ENCODE assay signal across 25 mouse cellular contexts in genomic region chr15:85693819-85694218, GRCm38 (mm10). TPM values are rescaled to one million over a fixed set of nuclear protein-coding genes. Genes with fewer than 3 reads are reported as not detected.
"Had no signal": no experiment of that assay in that cellular context is flagged by ENCODE, and none has a peak within 500 bp of the region (broad histone marks: within the 10 kb centered on the region; RNA-seq: fewer than 3 reads in every experiment).

No protein-coding gene starts in this region.

- H3K9ac ChIP-seq: heart, embryonic 12.5 days; hindbrain, embryonic 12.5 days; hindbrain, embryonic 14.5 days; intestine, embryonic 15.5 days; limb, embryonic 13.5 days; limb, embryonic 15.5 days; liver, embryonic 12.5 days; liver, embryonic 14.5 days had no signal

- ATAC-seq: hindbrain, embryonic 16.5 days; inflammation-experienced regulatory T-cells, adult 6 months; intestine, embryonic 15.5 days; intestine, postnatal 0 days; liver, embryonic 12.5 days had no signal

- DNase-seq: gastrocnemius, postnatal 10 days; gastrocnemius, postnatal 25 days; heart, adult 18-20 months; heart, postnatal 10 days; heart, postnatal 4 days; kidney, adult 18-20 months; kidney, adult 8-10 months; kidney, postnatal 10 days; kidney, postnatal 4 days; layer of hippocampus, adult 9-11 months had no signal

- H3K4me1 ChIP-seq: heart, embryonic 12.5 days; hindbrain, embryonic 10.5 days; intestine, embryonic 15.5 days; liver, embryonic 12.5 days had no signal

- H3K4me2 ChIP-seq: heart, embryonic 12.5 days; hindbrain, embryonic 12.5 days; hindbrain, embryonic 14.5 days; intestine, embryonic 15.5 days; limb, embryonic 13.5 days; limb, embryonic 15.5 days; liver, embryonic 12.5 days had no signal

- H3K27ac ChIP-seq: heart, embryonic 10.5 days; hindbrain, embryonic 10.5 days; hindbrain, embryonic 12.5 days; hindbrain, embryonic 14.5 days; intestine, embryonic 15.5 days; left cerebral cortex, adult 2 months; limb, embryonic 13.5 days; limb, embryonic 15.5 days; liver, embryonic 12.5 days; liver, embryonic 14.5 days had no signal

- H3K9me3 ChIP-seq: heart, embryonic 10.5 days; heart, embryonic 12.5 days; hindbrain, embryonic 10.5 days; hindbrain, embryonic 12.5 days; intestine, embryonic 15.5 days; limb, embryonic 13.5 days; limb, embryonic 15.5 days; liver, embryonic 12.5 days had no signal

- H3K27me3 ChIP-seq: intestine, embryonic 15.5 days; limb, embryonic 13.5 days; limb, embryonic 15.5 days had no signal

- H3K4me3 ChIP-seq: heart, embryonic 10.5 days; heart, embryonic 12.5 days; hindbrain, embryonic 10.5 days; hindbrain, embryonic 12.5 days; intestine, embryonic 15.5 days; left cerebral cortex, adult 2 months; limb, embryonic 13.5 days; limb, embryonic 15.5 days; liver, embryonic 12.5 days had no signal

- H3K36me3 ChIP-seq: heart, embryonic 10.5 days; hindbrain, embryonic 10.5 days; liver, embryonic 12.5 days had no signal

RNA-seq across cellular contexts. Expression of gene Ppara, which starts 41.0 kb away (rescaled TPM):
- total RNA-seq: granulocyte monocyte progenitor cell, adult 5-6 weeks had no signal
- polyA plus RNA-seq: inflammation-experienced regulatory T-cells, adult 6 months had no signal
